Mouse (Mus musculus) liver, adult 2 months (tissue): ENCODE measurements around the gene Aagab.

Experiments
- CTCF ChIP-seq: fragments of 200-500 bp; IDR thresholded peaks from 2 replicates; pipeline ENCODE4 v1.5.1; 2011; ENCODE audit warnings: low read depth, low read length, control low read depth
- POLR2A ChIP-seq: fragments of 200-500 bp; IDR thresholded peaks from 2 replicates; pipeline ENCODE4 v1.6.1; 2011; ENCODE audit warnings: low read length, control low read depth; ENCODE audit not compliant: insufficient read depth; ENCODE audit errors: extremely low read depth

DNA sequence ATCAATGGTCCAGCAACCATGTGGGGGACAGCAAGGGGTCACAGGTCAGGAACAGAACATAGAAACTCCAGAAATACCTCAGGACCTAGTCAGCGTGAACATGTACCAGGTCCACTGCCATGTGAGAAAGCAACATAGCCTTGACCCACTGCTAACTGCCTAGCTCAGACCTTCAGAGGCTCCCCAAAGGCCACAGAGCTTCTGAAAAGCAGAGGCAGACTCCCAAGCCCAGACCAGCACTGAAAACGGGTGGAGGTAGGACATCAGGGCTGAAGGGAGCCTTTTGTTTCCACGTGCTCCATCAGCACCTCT is 71.0 kb downstream of the Aagab start:
- TF ChIP-seq CTCF (no peak), POLR2A (no peak)
